8 mouse cellular contexts compared by ENCODE assay signal in genomic region chr8:94992534-94992933, GRCm38 (mm10). TPM values are rescaled to one million over a fixed set of nuclear protein-coding genes. Genes with fewer than 3 reads are reported as not detected.
A peak's percentile ranks its signal among the peaks of the same experiment; 100 is the strongest.
DNase-seq lines count a peak whose midpoint lies in the region; ATAC-seq and TF ChIP-seq lines count a peak whose summit lies in the region.

No protein-coding gene starts in this region.

- DNase-seq in 3134 (ENCODE audit: extremely low read depth, insufficient read length, low spot score): peak; percentile 54
- DNase-seq in adrenal gland, postnatal 36 days: peak; percentile 58 to 79
- no peak for DNase-seq in hindbrain, embryonic 14.5 days (ENCODE audit: low spot score)
- DNase-seq in left cerebral cortex, adult 2 months (ENCODE audit: extremely low spot score in 1 of 2, low spot score in 2 of 2): peak; percentile 51 to 74
- no peak for DNase-seq in midbrain, embryonic 14.5 days
- DNase-seq in natural killer cell, adult 2 months (ENCODE audit: low spot score in 2 of 2): no peak

- peak overlapping the region; percentile 31; the same call in 1 of the 2 replicates for H3K9ac ChIP-seq in forebrain, embryonic 16.5 days (replicated peaks; ENCODE audit: low read depth, low read length)
- H3K9ac ChIP-seq in hindbrain, embryonic 14.5 days: 0 out of 2 replicates have a peak overlapping the region, but pooled peaks have one; percentile 21
- peak overlapping the region; percentile 7; the same call in 1 of the 2 replicates for H3K9ac ChIP-seq in midbrain, embryonic 14.5 days (replicated peaks; ENCODE audit: low read length)

- H3K27ac ChIP-seq in forebrain, embryonic 16.5 days (ENCODE audit: low read length): peak overlapping the region; percentile 94
- H3K27ac ChIP-seq in hindbrain, embryonic 14.5 days: peak overlapping the region; percentile 98
- H3K27ac ChIP-seq in left cerebral cortex, adult 2 months: peak overlapping the region; percentile 85
- H3K27ac ChIP-seq in midbrain, embryonic 14.5 days (replicated peaks; ENCODE audit: low read depth, low read length): peak overlapping the region; percentile 98

- no peak; the same call in 1 of the 2 replicates for ATAC-seq in forebrain, embryonic 16.5 days
- ATAC-seq in hindbrain, embryonic 14.5 days (ENCODE audit: low FRiP score): no peak
- no peak for ATAC-seq in midbrain, embryonic 14.5 days (ENCODE audit: low FRiP score, low TSS enrichment)
- ATAC-seq in erythroblast, adult 5-6 weeks (replicated peaks; ENCODE audit: low FRiP score, poor library complexity, severe bottlenecking): no peak

- no peak overlapping the region for H3K4me3 ChIP-seq in forebrain, embryonic 16.5 days (replicated peaks; ENCODE audit: low read length)
- H3K4me3 ChIP-seq in hindbrain, embryonic 14.5 days (replicated peaks; ENCODE audit: low read length): no peak overlapping the region
- H3K4me3 ChIP-seq in left cerebral cortex, adult 2 months: peak overlapping the region; percentile 2; the same call in 1 of the 2 replicates
- no peak overlapping the region for H3K4me3 ChIP-seq in midbrain, embryonic 14.5 days (replicated peaks; ENCODE audit: low read depth, low read length)

- WGBS in forebrain, embryonic 16.5 days: 19% methylated on average over 5 of the region's 5 CpGs
- WGBS in hindbrain, embryonic 14.5 days: 24% methylated on average over 5 of the region's 5 CpGs
- 24% methylated on average over 5 of the region's 5 CpGs for WGBS in midbrain, embryonic 14.5 days

- no peak overlapping the region for H3K4me2 ChIP-seq in forebrain, embryonic 16.5 days (ENCODE audit: low read length)
- H3K4me2 ChIP-seq in hindbrain, embryonic 14.5 days (replicated peaks): peak overlapping the region; percentile 7; the same call in 1 of the 2 replicates
- H3K4me2 ChIP-seq in midbrain, embryonic 14.5 days (ENCODE audit: low read length): peak overlapping the region; percentile 20; the same call in 1 of the 2 replicates

- H3K27me3 ChIP-seq in forebrain, embryonic 16.5 days (replicated peaks; ENCODE audit: control insufficient read depth, insufficient read depth, low read length): no peaks in the 10 kb centered on the region
- H3K27me3 ChIP-seq in hindbrain, embryonic 14.5 days (ENCODE audit: control insufficient read depth, insufficient read depth, low read length): no peaks in the 10 kb centered on the region
- H3K27me3 ChIP-seq in midbrain, embryonic 14.5 days (ENCODE audit: control insufficient read depth, insufficient read depth, low read length): no peaks in the 10 kb centered on the region

- peaks cover 55% of the 10 kb centered on the region for H3K4me1 ChIP-seq in forebrain, embryonic 16.5 days (replicated peaks; ENCODE audit: control insufficient read depth, insufficient read depth, low read length)
- H3K4me1 ChIP-seq in hindbrain, embryonic 14.5 days (replicated peaks; ENCODE audit: control insufficient read depth, insufficient read depth, low read length): peaks cover 37% of the 10 kb centered on the region
- H3K4me1 ChIP-seq in midbrain, embryonic 14.5 days (ENCODE audit: control insufficient read depth, insufficient read depth, low read length): peaks cover 46% of the 10 kb centered on the region

- H3K9me3 ChIP-seq in forebrain, embryonic 16.5 days (ENCODE audit: control insufficient read depth, low read length): no peaks in the 10 kb centered on the region
- H3K9me3 ChIP-seq in hindbrain, embryonic 14.5 days (ENCODE audit: control insufficient read depth, low read length): no peaks in the 10 kb centered on the region
- no peaks in the 10 kb centered on the region for H3K9me3 ChIP-seq in midbrain, embryonic 14.5 days (ENCODE audit: control insufficient read depth, low read length)

- intact Hi-C loops in left cerebral cortex, adult 2 months (cut with DNase I): no loop called here

- no peak for TF ChIP-seq CTCF in left cerebral cortex, adult 2 months (IDR thresholded peaks at IDR 0.05)

- no peaks in the 10 kb centered on the region for H3K36me3 ChIP-seq in forebrain, embryonic 16.5 days (ENCODE audit: control insufficient read depth, insufficient read depth)
- H3K36me3 ChIP-seq in hindbrain, embryonic 14.5 days (replicated peaks; ENCODE audit: control insufficient read depth, insufficient read depth): no peaks in the 10 kb centered on the region
- no peaks in the 10 kb centered on the region for H3K36me3 ChIP-seq in midbrain, embryonic 14.5 days (ENCODE audit: control insufficient read depth, insufficient read depth, low read length)

RNA-seq across cellular contexts. Expression of gene Adgrg1, which starts 18.0 kb away (rescaled TPM):
- total RNA-seq in adrenal gland, postnatal 36 days (2021): 10 to 100 TPM; 15.1 to 23.4 TPM
- polyA plus RNA-seq in forebrain, embryonic 16.5 days (2015; fragmentation: Nextera tagmentation; extraction: Ambion mirVana): 132 and 152 TPM in 2 replicates
- 115 and 123 TPM in 2 replicates for polyA plus RNA-seq in hindbrain, embryonic 14.5 days (2014; fragmentation: Nextera tagmentation; extraction: Ambion mirVana)
- total RNA-seq in left cerebral cortex, adult 2 months (2021): 10 to 100 TPM; 77.6 to 86.8 TPM
- polyA plus RNA-seq in midbrain, embryonic 14.5 days (2014; fragmentation: Nextera tagmentation; extraction: Ambion mirVana): 112 and 165 TPM in 2 replicates
- 28.2 and 32.1 TPM in 2 replicates for total RNA-seq in erythroblast, adult 5-6 weeks (2015; ENCODE audit: low replicate concordance)
- total RNA-seq in erythroblast, adult 5-6 weeks (2017; ENCODE audit: low replicate concordance): 7.1 and 7.5 TPM in 2 replicates

RNA-seq across cellular contexts. Expression of gene Adgrg3, which starts 25.0 kb away (rescaled TPM):
- total RNA-seq in adrenal gland, postnatal 36 days (2021): 1 to 10 TPM; 3.2 to 3.7 TPM
- polyA plus RNA-seq in forebrain, embryonic 16.5 days (2015; fragmentation: Nextera tagmentation; extraction: Ambion mirVana): 0.93 and 1.1 TPM in 2 replicates
- polyA plus RNA-seq in hindbrain, embryonic 14.5 days (2014; fragmentation: Nextera tagmentation; extraction: Ambion mirVana): 1.1 and 1.2 TPM in 2 replicates
- under 1 TPM; 0.23 to 0.32 TPM for total RNA-seq in left cerebral cortex, adult 2 months (2021)
- polyA plus RNA-seq in midbrain, embryonic 14.5 days (2014; fragmentation: Nextera tagmentation; extraction: Ambion mirVana): 0.24 and 1.3 TPM in 2 replicates
- 24.2 and 30.9 TPM in 2 replicates for total RNA-seq in erythroblast, adult 5-6 weeks (2015; ENCODE audit: low replicate concordance)
- total RNA-seq in erythroblast, adult 5-6 weeks (2017; ENCODE audit: low replicate concordance): 20.9 and 34.9 TPM in 2 replicates

Comparison
In these comparisons a context has a peak if more than half of its experiments do, and no peak if none do; other contexts are left out.
1. DNase-seq: peak in 3134 (single experiment), adrenal gland, postnatal 36 days (2 of 2) and left cerebral cortex, adult 2 months (2 of 2); none in hindbrain, embryonic 14.5 days (single experiment), midbrain, embryonic 14.5 days (single experiment) and natural killer cell, adult 2 months (0 of 2).
2. RNA of gene Adgrg3, which starts 25.0 kb away (total RNA-seq): 20.9 to 34.9 TPM in erythroblast, adult 5-6 weeks; 3.2 to 3.7 TPM in adrenal gland, postnatal 36 days and 0.23 to 0.32 TPM in left cerebral cortex, adult 2 months; every median in the first group is over 4 times any median in the second.
3. Peak in every context shown above with its lines, with median percentiles within 50 percentile points of each other: H3K27ac ChIP-seq and H3K9ac ChIP-seq.